Mouse (Mus musculus) spleen, postnatal 36 days (tissue): ENCODE measurements around the gene Slx4.
A peak's percentile ranks its signal among the peaks of the same experiment; 100 is the strongest.
"Not testable (repeated sequence)": the region's sequence is repeated elsewhere in the genome, so short reads cannot be mapped to it uniquely, and the experiment has no call there.

Experiments used
- DNase-seq, 2 experiments: peaks; one replicate each; pipeline ENCODE4 v3.0.0; 2022; ENCODE audit warnings: low spot score in 2 of 2, mixed read lengths in 1 of 2

The Slx4 gene

DNA sequence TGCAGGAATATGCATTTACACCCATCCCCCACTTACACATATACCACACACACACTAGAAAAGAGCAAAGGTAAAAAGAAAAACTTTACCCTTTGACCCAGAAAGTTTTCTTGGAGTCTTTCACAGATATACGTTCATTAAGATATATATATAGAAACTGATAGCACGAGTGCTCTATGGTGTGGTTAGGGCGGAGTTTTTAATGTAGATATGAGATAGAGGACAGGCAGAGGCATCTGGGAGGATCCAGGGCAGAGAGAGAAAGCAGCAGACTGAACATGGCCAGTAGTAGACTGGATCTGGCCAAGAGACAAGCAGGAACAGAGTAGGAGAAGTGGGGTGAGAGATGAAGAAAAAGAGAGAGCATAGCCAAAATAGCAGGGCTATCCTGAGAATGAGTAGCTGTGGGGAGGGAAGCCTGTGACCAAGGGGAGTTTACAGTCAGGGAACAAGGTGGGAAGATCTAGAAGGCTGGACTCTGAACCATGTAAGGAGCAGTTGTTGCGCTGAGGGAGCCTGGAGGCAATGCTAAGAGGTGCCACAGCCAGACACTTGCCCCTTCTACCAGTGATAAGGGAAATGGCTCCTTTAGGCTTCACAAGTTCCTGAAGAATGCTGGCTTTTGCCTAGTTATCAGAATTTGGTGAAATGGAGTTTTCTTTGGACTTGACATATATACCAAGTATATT, 9.5 kb upstream of the Slx4 start:
- DNase-seq = no peak

DNA sequence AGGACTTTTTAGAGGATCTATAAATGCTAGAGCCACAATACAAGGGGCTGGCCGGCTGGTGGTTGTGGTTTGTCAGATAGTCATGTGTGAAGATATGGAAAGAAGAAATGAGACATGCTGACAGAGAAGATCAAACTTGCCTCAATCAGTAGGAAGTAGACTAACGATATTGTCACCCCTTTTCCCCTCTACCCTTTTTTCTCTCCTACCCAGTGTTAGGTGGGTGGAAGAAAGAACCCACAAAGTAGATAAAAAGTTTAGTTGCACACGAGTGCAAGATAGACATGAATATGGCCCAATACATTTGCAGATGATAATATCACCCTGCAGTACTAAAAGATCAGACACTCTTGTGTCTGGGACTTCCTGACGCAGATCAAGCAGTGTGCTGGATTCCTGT, 15.2 kb downstream of the Slx4 start:
- no peak for DNase-seq

DNA sequence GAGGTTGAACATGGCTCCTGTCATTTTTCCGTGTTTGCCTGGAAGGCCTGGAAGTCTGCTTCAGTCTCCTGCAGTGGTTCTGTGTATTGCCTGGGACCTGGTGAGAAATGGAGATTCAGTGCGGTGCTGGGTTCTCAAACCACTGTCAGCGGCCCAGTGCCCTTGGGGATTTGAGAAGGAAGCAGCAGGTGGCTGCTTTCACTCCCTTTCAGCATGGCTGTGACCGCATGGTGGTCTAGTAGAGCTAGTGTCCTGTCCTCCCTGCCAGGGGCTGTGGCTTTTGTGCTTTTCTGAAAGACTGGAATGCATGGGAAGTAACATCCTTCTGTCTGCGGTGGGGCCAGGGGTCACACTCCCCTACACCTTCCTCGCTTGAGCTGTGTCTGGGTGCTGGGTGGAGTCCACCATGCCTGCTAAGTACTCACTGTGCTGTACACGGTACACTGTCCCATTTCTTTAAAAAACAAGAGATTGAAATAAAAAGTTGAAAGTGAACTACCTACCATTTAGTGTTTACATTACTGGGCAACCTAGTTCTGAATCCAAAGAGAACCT, 20.3 kb downstream of the Slx4 start:
- DNase-seq = peak; percentile 71 to 72

DNA sequence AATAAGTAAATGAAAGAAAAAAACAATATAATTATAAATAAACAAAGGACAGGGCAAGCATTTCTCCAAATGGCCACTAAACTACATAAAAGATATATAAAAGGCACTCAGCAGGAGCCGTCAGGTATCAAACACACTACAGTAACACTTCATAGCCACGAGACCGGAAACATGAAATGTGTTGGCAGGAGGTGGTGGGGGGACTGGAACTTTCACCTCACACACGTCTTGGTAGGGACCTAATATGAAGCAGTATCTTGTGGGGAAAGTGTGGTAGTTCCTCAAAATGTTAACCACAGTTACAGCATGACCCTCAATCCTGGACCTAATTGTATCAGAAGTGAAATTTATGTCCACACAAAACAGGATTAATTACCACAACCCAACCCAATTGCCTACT, 21.4 kb downstream of the Slx4 start:
- DNase-seq = peak; percentile 45 to 55

DNA sequence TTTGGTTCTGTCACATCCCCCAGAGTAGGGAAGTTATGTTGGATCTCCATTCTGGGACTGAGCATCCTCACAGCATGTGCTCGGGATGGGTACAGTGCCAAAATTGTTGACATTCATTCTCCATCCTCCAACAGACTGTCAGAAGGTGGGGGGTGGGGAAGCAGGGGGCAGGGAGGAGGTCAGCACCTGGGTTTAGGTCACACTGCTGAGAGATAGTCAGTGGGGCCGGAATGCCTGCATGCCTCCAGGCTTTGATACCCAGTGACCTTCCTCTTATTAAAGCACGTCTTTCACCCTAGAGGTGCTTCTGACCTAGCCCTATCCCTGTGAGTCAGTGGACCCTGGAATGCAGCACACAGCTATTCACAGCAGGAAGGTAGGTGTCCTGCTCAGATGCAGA, 26.9 kb downstream of the Slx4 start:
- no peak for DNase-seq

DNA sequence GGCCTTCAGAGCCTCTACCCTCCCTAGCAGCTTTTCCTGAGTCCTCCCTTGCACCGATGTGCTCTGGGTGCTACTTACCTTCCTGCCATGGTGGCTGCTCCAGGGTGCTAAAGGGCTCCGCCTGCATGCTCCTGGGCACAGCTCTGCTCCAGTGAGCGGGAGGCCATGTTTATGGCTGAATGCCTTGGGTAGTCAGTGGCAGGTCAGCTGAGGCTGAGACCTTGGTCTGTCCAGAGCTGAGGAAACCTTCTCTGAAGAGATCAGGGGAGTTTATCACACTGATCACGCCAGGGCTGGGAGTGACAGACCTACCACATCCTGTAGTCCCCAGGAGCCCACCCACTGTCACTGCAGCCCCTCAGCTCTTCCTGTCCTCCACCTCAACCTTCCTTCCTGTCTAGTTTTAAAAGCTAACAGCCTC, 27.3 kb downstream of the Slx4 start, which contains the start of gene Nlrc3:
Gene Nlrc3 (minus strand): TSS at position 382 of the 421 bp plus-strand sequence.
- DNase-seq = peak; percentile 51 to 52

DNA sequence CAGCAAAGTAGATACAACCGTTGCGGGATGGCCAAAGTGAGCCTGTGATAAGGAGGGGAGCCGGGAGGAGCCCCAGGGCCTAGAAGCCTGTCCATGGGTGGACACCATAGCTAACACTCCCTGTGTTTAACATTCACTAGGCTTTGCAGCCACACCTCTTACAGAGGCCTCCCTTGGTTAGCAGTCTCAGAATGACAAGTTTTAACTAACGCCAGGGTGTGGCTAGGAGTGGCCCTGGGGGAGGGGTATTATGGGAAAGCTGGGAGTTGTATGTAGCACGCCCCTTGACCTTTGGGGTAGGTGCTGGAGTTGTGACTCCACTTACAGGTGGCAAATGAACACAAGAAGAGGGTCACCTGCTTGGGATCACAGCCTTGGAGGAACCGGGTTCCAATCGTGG, 27.9 kb downstream of the Slx4 start:
- no peak for DNase-seq

DNA sequence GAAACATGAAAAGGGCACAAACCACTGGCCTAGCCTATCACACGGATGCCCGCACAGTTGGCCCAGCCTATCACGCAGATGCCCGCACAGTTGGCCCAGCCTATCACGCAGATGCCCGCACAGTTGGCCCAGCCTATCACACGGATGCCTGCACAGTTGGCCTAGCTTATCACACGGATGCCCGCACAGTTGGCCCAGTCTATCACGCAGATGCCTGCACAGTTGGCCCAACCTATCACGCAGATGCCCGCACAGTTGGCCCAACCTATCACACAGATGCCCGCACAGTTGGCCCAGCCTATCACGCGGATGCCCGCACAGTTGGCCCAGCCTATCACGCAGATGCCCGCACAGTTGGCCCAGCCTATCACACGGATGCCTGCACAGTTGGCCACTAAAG, 29.1 kb downstream of the Slx4 start:
- DNase-seq = not testable (repeated sequence)

DNA sequence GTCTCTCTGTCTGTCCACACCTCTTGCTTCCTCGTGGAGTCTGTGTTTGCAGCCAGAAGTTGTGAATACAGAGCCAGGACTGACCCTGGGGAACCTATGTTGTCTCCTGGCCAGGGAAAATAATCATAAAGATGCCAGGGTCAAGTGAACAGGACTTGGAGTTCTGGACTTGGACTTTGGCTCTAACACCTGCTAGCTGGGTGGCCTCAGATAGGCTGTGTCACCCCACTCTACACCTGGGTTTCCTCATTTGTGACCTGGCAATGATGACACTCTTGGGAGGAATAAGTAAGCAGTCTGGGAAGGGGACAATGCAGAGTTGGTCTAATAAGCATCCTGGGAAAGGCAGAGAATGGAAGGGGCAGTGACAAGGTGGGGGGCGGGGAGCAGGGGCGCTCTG, 38.0 kb downstream of the Slx4 start:
- no peak for DNase-seq

DNA sequence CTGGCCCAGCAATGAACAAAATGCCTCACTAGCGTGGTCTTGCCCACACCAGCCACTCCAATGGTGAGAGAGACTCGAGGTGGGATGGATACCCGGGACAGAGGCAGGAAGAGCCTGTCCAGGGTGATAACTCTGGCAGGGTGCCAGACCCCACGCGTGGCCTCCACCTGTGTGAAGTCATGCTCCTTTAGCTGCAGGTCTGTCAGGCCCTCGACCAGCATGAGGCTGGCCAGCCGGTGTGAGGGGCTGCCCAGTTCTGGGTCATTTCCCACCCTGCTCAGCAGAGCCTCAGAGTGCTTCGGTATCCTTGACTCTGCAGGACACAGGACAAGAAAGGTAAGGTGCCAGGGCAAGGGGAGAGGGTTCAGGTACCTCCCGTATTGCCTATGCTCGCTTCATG, 38.6 kb downstream of the Slx4 start:
- DNase-seq = no peak

DNA sequence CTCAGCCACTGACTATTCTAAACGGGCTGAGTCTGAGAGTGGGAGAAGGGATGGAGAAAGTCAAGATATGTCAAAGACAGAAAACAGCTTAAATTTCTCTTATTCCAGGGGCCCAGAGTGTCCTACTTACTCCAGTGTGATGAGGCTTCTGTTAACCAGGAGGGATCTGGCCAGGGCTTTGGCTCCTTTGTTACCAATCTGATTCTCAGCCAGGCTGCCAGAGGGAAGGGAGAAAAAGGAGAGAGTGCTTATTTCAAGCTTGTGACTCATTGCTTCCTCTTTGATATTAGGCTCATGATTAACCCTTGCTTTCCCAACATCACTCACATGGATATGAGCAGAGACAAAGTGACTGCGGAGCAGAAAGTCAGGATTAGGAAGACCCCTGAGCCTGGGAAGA, 44.3 kb downstream of the Slx4 start:
- DNase-seq = no peak

DNA sequence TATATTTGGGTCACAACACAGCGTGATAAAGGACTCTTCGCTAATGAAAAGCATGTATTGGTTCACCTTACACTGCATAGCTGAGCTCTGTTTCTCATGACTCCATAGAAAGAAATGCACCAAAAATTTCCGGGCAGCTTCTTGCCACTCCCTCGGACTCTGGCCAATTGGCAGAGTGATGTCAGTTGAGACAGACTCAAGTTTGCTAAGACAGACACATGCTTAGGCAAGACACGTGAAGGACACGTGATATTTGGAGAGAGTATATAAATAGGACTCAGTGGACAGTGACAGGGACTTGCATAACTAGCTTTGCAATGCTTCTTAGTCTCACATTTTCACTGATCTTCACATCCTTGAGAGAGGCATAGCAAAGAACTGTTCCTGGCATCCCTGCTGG, 47.2 kb downstream of the Slx4 start:
- no peak for DNase-seq

DNA sequence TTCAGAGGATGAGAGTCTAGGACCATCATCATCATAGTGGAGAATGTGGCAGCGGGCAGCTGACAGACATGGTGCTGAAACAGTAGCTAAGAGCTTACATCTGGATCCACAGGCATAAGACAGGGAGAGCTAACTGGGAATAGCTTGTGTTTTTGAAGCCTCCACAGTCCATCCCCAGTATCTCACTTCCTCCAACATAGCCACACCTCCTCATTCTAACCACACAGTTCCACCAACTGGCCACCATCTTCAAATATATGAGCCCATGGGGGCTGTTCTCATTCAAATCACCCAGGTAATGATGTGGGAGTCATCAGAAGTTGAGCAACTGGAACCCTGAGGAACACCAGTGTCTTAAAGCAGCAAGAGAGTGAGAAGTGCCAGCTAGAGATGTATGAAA, 52.4 kb downstream of the Slx4 start:
- no peak for DNase-seq

DNA sequence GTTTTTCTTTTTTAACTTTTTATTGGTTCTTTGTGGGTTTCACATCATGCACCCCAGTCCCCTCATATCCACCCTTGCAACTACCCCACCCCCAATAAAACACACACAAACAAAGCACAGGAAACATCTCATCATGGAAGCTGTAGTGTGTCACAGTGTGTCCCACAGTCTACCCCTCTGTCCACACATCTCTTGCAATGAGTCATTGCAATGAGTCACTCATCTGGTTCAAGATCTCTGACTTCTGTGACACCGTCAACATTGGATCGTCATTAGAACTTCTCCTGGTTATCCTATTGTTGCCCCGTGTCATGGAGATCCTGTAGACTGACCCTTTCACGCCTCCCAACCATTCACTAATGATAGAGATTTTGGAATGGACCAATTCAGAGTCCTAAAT, 68.9 kb downstream of the Slx4 start:
- no peak for DNase-seq

DNA sequence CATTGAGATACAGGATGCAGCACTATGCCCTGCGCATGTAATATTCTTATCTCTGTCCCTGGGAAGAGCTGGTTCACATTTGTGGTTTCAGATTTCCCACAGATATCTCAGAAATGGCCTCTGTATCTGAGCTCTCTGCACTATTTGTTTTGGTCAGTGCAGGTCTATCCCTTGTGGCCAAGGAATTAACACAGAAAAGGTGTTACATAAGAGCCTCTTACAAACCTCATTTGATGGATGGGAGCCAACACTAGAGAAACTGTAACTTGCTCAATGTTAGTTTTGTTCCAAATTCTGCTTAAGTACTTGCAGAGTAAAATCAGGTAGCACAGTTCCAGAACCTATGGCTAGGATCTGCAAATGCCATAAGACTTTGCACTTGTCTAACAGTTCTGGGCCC, 69.5 kb downstream of the Slx4 start:
- no peak for DNase-seq

DNA sequence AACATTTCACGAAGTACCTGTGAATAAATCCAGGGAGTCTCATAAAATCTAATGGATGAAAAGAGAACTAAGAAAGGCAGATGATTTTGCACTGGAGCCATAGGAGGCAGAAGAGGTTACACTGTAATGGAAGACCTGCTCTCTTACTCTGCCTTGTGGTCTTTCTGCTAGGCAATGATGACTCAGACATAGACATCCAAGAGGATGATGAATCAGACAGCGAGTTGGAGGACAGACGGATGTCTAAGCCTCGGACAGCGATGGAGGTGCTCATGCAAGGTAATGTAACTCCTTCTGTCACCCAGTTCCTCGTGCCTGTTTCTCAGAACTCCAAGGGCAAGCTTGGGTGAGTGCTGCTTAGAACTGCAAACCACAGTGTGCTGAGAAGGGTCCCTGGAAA, 70.0 kb downstream of the Slx4 start:
- no peak for DNase-seq

DNA sequence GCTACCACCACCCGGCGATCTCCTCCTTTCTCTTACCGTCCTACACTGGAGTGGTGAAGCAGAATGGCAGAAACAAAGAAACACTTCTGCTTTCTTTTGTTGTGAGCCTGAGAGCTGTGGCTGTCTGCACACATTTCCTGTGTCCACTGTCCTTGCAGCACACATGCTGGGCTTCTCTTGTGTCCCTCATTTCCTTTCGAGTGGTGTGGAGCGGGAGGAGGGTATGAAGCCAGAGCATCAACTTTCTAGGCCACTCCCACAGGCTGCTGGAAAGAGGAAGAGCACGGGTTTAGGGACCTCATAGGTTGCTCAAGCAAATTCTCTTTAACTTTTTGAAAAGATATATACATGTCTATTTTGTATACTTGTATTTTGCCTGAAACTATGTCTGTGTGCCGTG, 74.4 kb downstream of the Slx4 start:
- DNase-seq = peak in 1 of 2 experiments; percentile 7
